Mouse (Mus musculus): ENCODE measurements at regions not wholly inside any gene's neighbourhood (a gene's known extent, or its start where the extent isn't known, plus 50 kb on each side); places are given as distances from the start of the nearest gene placed in this dataset.
A peak's percentile ranks its signal among the peaks of the same experiment; 100 is the strongest.

DNA sequence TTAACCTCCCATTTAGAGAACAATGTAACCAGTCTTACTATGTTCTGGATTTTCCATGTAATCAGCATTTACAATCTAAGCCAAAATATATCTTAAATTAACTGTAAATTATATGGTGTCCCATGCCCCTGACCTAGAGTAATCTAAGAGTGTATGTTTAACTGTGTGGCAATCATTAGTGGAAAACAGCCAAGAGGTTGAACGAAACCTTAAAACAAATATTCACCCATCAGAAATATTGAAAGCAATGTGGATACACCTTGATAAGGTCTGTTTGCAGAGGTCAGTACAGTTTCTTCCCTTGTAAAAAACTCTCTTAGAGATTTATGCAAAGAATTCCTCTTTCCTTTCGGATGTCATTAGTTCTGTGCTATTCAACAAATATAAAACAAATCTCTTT, 134.7 kb upstream of the Ufl1 start:
- ATAC-seq (ENCODE audit: low FRiP score): no peak
- 85% methylated on average over 2 of the region's 2 CpGs for WGBS

DNA sequence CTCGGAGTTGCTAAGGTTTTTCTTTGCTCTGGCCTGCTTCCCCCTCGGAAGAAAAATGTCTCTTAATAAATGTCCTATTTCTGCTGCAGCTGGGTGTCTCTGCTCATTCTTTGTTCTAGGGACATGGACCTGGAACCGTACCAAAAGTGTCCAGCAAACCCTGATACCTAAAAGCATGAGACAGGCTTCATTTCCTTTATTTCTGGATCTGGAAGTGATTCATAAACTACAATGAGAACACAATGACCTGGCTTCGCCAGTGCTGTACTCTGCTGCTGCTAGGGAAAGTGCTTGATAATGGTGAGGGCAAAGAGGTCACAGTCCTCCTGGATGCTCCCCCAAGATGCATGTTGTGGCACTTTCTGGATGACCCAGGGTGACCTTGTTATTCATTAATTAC, 128.8 kb upstream of the Ufl1 start:
- no peak for ATAC-seq (ENCODE audit: low FRiP score)
- WGBS: 38% methylated on average over 4 of the region's 4 CpGs
- H3K27ac ChIP-seq: no peak overlapping the region

More for the DNA sequence above, 134.7 kb upstream of the Ufl1 start:
- H3K9ac ChIP-seq: no peak overlapping the region
- H3K4me3 ChIP-seq: no peak overlapping the region
- H3K4me2 ChIP-seq (replicated peaks): no peak overlapping the region
- no peaks in the 10 kb centered on the region for H3K36me3 ChIP-seq
- no peaks in the 10 kb centered on the region for H3K4me1 ChIP-seq
- H3K27me3 ChIP-seq: no peaks in the 10 kb centered on the region
- no peak overlapping the region for H3K27ac ChIP-seq
- H3K9me3 ChIP-seq (replicated peaks): no peaks in the 10 kb centered on the region

DNA sequence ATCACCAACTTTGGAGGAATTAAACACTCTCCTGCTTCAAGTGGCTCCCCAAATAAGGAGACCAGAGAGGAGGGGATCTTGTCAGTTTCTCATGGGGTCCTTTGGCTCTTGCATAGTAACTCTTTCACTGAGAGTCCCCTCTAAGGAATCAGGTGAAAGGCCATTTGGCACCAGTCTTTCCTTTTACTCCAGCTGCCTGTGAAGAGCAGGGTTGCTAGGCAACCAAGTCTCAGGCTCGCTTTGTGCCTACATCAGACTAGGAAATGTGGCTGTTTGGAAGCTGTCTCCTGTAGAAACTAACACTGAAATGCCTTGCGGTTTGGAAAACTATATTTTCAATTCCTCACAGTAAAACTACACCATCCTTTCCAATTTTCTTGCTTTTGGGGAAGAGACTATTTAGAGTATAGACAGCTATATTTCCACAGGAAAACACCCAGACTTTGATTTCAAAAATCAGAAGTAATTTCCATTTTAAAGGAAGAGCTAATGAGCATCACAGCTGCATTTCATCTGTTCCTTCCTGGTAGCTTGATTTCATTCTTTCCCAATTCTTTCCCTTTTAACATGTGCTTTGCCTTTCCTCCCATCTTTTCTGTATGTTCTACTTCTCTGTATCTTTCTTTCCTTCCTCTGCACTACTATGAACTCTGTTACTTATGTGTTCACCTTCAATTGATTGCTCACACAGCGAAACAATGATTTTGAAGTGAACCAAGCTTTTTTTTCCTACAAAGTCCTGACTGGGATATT, 127.3 kb upstream of the Ufl1 start:
- peak overlapping the region; percentile 30 for H3K4me2 ChIP-seq (replicated peaks)

More for the DNA sequence above, 128.8 kb upstream of the Ufl1 start:
- Histone ChIP-seq H3K9me3 (replicated peaks) (no peaks in the 10 kb centered on the region), H3K9ac (no peak overlapping the region), H3K27me3 (no peaks in the 10 kb centered on the region), H3K4me2 (replicated peaks) (no peak overlapping the region), H3K4me3 (no peak overlapping the region), H3K36me3 (no peaks in the 10 kb centered on the region), H3K4me1 (peaks cover 30% of the 10 kb centered on the region)

DNA sequence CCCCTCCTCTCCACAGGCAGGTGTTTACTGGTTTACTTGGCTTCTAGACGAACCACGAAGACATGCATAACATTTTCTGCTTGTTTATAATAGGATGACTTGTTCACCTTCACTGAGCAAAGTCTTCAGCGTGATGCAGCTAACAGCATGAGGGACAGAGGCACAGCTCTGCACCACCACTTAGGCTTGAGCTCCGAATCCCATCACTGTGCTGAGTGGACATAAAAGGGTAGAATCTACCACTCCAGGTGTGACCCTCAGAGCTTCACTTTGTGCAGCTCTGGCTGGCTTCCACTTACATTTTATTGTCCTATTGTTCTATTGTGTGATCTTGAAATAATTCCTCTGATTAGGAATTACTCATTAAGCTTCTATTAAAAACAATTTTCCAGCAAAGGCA, 126.2 kb upstream of the Ufl1 start:
- no peak overlapping the region for H3K4me2 ChIP-seq (replicated peaks)
- no peaks in the 10 kb centered on the region for H3K27me3 ChIP-seq
- no peaks in the 10 kb centered on the region for H3K9me3 ChIP-seq (replicated peaks)
- peaks cover 30% of the 10 kb centered on the region for H3K4me1 ChIP-seq
- H3K9ac ChIP-seq: no peak overlapping the region
- peak; percentile 26; the same call in 1 of the 2 replicates for ATAC-seq (ENCODE audit: low FRiP score)
- no peak overlapping the region for H3K4me3 ChIP-seq
- no peaks in the 10 kb centered on the region for H3K36me3 ChIP-seq
- H3K27ac ChIP-seq: peak overlapping the region; percentile 81
- WGBS: 36% methylated on average over 4 of the region's 4 CpGs

More for the DNA sequence above, 127.3 kb upstream of the Ufl1 start:
- peaks cover 30% of the 10 kb centered on the region for H3K4me1 ChIP-seq
- H3K36me3 ChIP-seq: no peaks in the 10 kb centered on the region
- H3K4me3 ChIP-seq: no peak overlapping the region
- H3K9ac ChIP-seq: no peak overlapping the region
- no peaks in the 10 kb centered on the region for H3K9me3 ChIP-seq (replicated peaks)
- H3K27ac ChIP-seq: peak overlapping the region; percentile 81
- peak; percentile 95 for ATAC-seq (ENCODE audit: low FRiP score)
- WGBS: 11% methylated on average over 3 of the region's 3 CpGs
- H3K27me3 ChIP-seq: no peaks in the 10 kb centered on the region

DNA sequence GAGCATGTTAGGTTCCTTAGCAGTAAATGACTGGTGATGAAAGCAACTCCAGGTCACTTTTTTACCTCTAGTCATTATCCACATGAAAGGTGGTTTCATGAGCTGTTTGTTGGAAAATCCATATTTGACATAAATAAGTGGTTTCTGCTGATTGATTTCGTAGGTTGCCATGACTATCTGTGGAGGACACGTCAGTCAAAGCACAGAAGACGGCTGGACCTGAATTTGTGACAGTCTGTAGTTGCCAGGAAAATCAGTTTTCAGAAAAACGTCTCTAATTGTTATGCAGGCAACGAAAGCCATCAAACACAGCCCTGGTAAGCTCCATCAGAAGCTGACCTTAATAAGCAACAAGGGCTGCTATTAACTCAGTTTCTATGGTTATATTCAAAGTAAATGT, 107.9 kb upstream of the Ufl1 start:
- Histone ChIP-seq H3K4me1 (no peaks in the 10 kb centered on the region), H3K9me3 (replicated peaks) (no peaks in the 10 kb centered on the region), H3K27me3 (no peaks in the 10 kb centered on the region), H3K4me2 (replicated peaks) (no peak overlapping the region), H3K9ac (no peak overlapping the region), H3K36me3 (no peaks in the 10 kb centered on the region), H3K4me3 (no peak overlapping the region), H3K27ac (no peak overlapping the region)
- no peak for ATAC-seq (ENCODE audit: low FRiP score)
- WGBS: 79% methylated on average over 5 of the region's 5 CpGs

DNA sequence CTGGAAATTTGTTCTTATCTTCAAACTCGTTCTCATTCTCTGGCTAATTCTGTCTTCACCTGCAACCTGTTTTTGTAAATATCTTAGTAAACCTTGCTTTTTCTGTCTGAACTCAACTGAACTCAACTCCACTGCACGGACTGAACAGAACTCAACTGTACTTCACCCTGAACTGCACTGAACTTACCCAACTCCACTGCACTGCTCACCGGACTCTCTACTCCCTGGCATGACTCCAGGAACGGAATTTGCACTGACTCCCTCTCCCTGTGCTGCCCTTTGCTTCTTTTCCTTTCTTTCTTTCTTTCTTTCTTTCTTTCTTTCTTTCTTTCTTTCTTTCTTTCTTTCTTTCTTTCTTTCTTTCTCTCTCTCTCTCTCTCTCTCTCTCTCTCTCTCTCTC, 90.4 kb upstream of the Ufl1 start:
- no peak overlapping the region for H3K4me3 ChIP-seq
- no peak overlapping the region for H3K27ac ChIP-seq
- H3K9me3 ChIP-seq (replicated peaks): no peaks in the 10 kb centered on the region
- H3K27me3 ChIP-seq: no peaks in the 10 kb centered on the region
- H3K36me3 ChIP-seq: no peaks in the 10 kb centered on the region
- ATAC-seq (ENCODE audit: low FRiP score): no peak
- WGBS: 81% methylated on average over 4 of the region's 4 CpGs
- no peak overlapping the region for H3K4me2 ChIP-seq (replicated peaks)
- no peak overlapping the region for H3K9ac ChIP-seq
- H3K4me1 ChIP-seq: no peaks in the 10 kb centered on the region

DNA sequence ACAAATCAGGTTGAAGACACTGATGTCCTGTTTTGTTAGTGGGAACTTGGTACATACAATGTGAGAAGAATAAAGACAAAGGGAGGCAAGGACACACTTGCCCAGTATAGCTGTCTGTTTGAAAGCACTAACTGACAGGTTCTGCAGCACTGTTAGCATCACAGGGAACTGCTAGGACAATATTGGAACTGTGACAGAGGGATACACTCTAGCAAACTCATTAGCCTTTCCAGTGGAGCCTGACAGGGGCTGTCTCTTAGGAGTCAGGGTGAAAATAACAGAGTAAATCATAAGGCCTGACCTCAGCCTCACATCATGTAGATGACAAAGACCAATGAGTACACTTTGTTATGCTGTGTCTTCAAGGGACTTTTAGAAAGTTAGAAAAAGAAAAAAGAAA, 82.8 kb upstream of the Ufl1 start:
- 0 out of 2 replicates have a peak, but pooled peaks have one; percentile 29 for ATAC-seq (ENCODE audit: low FRiP score)
- no peaks in the 10 kb centered on the region for H3K4me1 ChIP-seq
- H3K9me3 ChIP-seq (replicated peaks): no peaks in the 10 kb centered on the region
- H3K9ac ChIP-seq: no peak overlapping the region
- no peaks in the 10 kb centered on the region for H3K36me3 ChIP-seq
- no peak overlapping the region for H3K27ac ChIP-seq
- no peak overlapping the region for H3K4me2 ChIP-seq (replicated peaks)
- no peaks in the 10 kb centered on the region for H3K27me3 ChIP-seq
- no peak overlapping the region for H3K4me3 ChIP-seq

DNA sequence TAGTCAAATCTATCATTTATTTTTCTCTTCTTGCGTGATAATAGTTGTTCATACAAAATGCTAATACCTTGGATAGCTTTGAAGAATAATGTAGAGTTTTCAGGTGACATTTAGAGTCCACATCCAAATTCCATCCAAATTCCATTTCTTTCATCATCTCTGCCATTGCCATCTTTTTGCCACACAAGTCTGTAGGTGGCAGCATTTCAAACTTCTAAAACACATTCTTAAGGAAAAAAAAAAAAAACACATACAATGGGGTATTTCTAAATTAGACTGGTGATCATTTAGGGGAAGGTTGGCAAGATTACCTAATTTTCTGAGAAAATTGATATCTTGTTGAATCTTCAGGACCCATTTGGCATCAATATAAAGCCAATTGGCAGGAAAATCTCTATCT, 56.0 kb upstream of the Ufl1 start:
- Histone ChIP-seq H3K36me3 (no peaks in the 10 kb centered on the region), H3K9ac (no peak overlapping the region), H3K9me3 (replicated peaks) (no peaks in the 10 kb centered on the region), H3K27ac (no peak overlapping the region), H3K4me2 (replicated peaks) (no peak overlapping the region), H3K27me3 (no peaks in the 10 kb centered on the region), H3K4me1 (no peaks in the 10 kb centered on the region), H3K4me3 (no peak overlapping the region)
- no peak for ATAC-seq (ENCODE audit: low FRiP score)
- 96% methylated on average over 1 of the region's 1 CpGs for WGBS
